Mouse (Mus musculus): Measurements from ENCODE around the gene Cdk14.

- TF ChIP-seq CTCF (conservative IDR thresholded peaks at IDR 0.05; ENCODE audit: low read length) (no peak), NANOG (IDR thresholded peaks at IDR 0.05; ENCODE audit: borderline replicate concordance, low read length) (no peak), POU5F1 (IDR thresholded peaks at IDR 0.05; ENCODE audit: borderline replicate concordance, low read length) (no peak)
Measured at GRCm38 (mm10) chr5:4773090-4773772, 646.9 kb downstream of the Cdk14 start.

Data from E14TG2a.4 (cell line).